Mouse (Mus musculus): ENCODE data around the gene Slc16a3. TPM values are rescaled to one million over a fixed set of nuclear protein-coding genes. Genes with fewer than 3 reads are reported as not detected.

Gene Slc16a3
- 111 and 204 TPM in 2 replicates for polyA plus RNA-seq (2016; fragmentation: Nextera tagmentation; extraction: Ambion mirVana)

GRCm38 (mm10) chr11:120948328-120948727 lies at the start of gene Slc16a3:
Gene Slc16a3 (plus strand): TSS chr11:120948480.
- Histone ChIP-seq H3K4me3 (peak within 1 kb of the TSS; percentile 73), H3K36me3 (peaks cover 15% of the 10 kb centered on the region), H3K9me3 (no peaks in the 10 kb centered on the region), H3K27ac (peak within 1 kb of the TSS; percentile 93), H3K4me1 (replicated peaks) (peaks cover 54% of the 10 kb centered on the region), H3K27me3 (ENCODE audit: insufficient read depth, poor library complexity, severe bottlenecking) (0 out of 2 replicates have a peak, but pooled peaks cover 3% of the 10 kb centered on the region)
- 31% methylated on average over 12 of the region's 12 CpGs for WGBS
- no peak for DNase-seq (ENCODE audit: low spot score)

GRCm38 (mm10) chr11:120900276-120901244 lies 47.7 kb upstream of the Slc16a3 start:
- Histone ChIP-seq H3K4me1 (replicated peaks) (0 out of 2 replicates have a peak, but pooled peaks cover 8% of the 10 kb centered on the region), H3K27ac (0 out of 2 replicates have a peak overlapping the region, but pooled peaks have one; percentile 23), H3K4me3 (no peak overlapping the region), H3K9me3 (no peaks in the 10 kb centered on the region), H3K27me3 (ENCODE audit: insufficient read depth, poor library complexity, severe bottlenecking) (no peaks in the 10 kb centered on the region), H3K36me3 (peaks cover 52% of the 10 kb centered on the region)
- whole genome bisulfite sequencing, result 88% methylated on average over 8 of the region's 8 CpGs
- no peak for DNase-seq (ENCODE audit: low spot score)

GRCm38 (mm10) chr11:120901729-120902486 lies 46.4 kb upstream of the Slc16a3 start:
- Histone ChIP-seq H3K4me3 (no peak overlapping the region), H3K27ac (peak overlapping the region; percentile 16; the same call in 1 of the 2 replicates), H3K27me3 (ENCODE audit: insufficient read depth, poor library complexity, severe bottlenecking) (no peaks in the 10 kb centered on the region), H3K9me3 (no peaks in the 10 kb centered on the region), H3K36me3 (peaks cover 44% of the 10 kb centered on the region), H3K4me1 (replicated peaks) (0 out of 2 replicates have a peak, but pooled peaks cover 8% of the 10 kb centered on the region)
- DNase-seq (ENCODE audit: low spot score), result no peak
- 77% methylated on average over 21 of the region's 21 CpGs for WGBS

- no peaks in the 10 kb centered on the region for H3K9me3 ChIP-seq
- H3K4me1 ChIP-seq (replicated peaks), result 0 out of 2 replicates have a peak, but pooled peaks cover 8% of the 10 kb centered on the region
- no peak overlapping the region for H3K4me3 ChIP-seq
- peaks cover 40% of the 10 kb centered on the region for H3K36me3 ChIP-seq
- WGBS, result 55% methylated on average over 10 of the region's 10 CpGs
- peak overlapping the region; percentile 16; the same call in 1 of the 2 replicates for H3K27ac ChIP-seq
- no peak for DNase-seq (ENCODE audit: low spot score)
- no peaks in the 10 kb centered on the region for H3K27me3 ChIP-seq (ENCODE audit: insufficient read depth, poor library complexity, severe bottlenecking)
Measured at GRCm38 (mm10) chr11:120902487-120903142, 45.7 kb upstream of the Slc16a3 start.

GRCm38 (mm10) chr11:120903159-120903850 lies 45.0 kb upstream of the Slc16a3 start:
- Histone ChIP-seq H3K27ac (peak overlapping the region; percentile 45; the same call in 1 of the 2 replicates), H3K4me3 (no peak overlapping the region), H3K27me3 (ENCODE audit: insufficient read depth, poor library complexity, severe bottlenecking) (no peaks in the 10 kb centered on the region), H3K36me3 (peaks cover 43% of the 10 kb centered on the region), H3K4me1 (replicated peaks) (0 out of 2 replicates have a peak, but pooled peaks cover 8% of the 10 kb centered on the region), H3K9me3 (no peaks in the 10 kb centered on the region)
- no peak for DNase-seq (ENCODE audit: low spot score)
- WGBS, result 89% methylated on average over 24 of the region's 24 CpGs

- Histone ChIP-seq H3K4me1 (replicated peaks) (0 out of 2 replicates have a peak, but pooled peaks cover 8% of the 10 kb centered on the region), H3K9me3 (no peaks in the 10 kb centered on the region), H3K27me3 (ENCODE audit: insufficient read depth, poor library complexity, severe bottlenecking) (no peaks in the 10 kb centered on the region), H3K4me3 (no peak overlapping the region), H3K36me3 (peaks cover 36% of the 10 kb centered on the region), H3K27ac (no peak overlapping the region)
- no peak for DNase-seq (ENCODE audit: low spot score)
- WGBS, result 97% methylated on average over 3 of the region's 3 CpGs
Measured at GRCm38 (mm10) chr11:120904561-120904960, 43.7 kb upstream of the Slc16a3 start.

- Histone ChIP-seq H3K27me3 (ENCODE audit: insufficient read depth, poor library complexity, severe bottlenecking) (no peaks in the 10 kb centered on the region), H3K9me3 (no peaks in the 10 kb centered on the region), H3K4me1 (replicated peaks) (0 out of 2 replicates have a peak, but pooled peaks cover 8% of the 10 kb centered on the region), H3K36me3 (peaks cover 36% of the 10 kb centered on the region), H3K4me3 (no peak overlapping the region), H3K27ac (no peak overlapping the region)
- WGBS, result 29% methylated on average over 1 of the region's 1 CpGs
- DNase-seq (ENCODE audit: low spot score), result peak; percentile 73
Measured at GRCm38 (mm10) chr11:120905430-120905873, 42.8 kb upstream of the Slc16a3 start.

GRCm38 (mm10) chr11:120913796-120914195 lies 34.5 kb upstream of the Slc16a3 start:
- H3K4me1 ChIP-seq (replicated peaks), result no peaks in the 10 kb centered on the region
- H3K4me3 ChIP-seq, result no peak overlapping the region
- peaks cover 53% of the 10 kb centered on the region for H3K36me3 ChIP-seq
- 94% methylated on average over 4 of the region's 4 CpGs for WGBS
- no peaks in the 10 kb centered on the region for H3K27me3 ChIP-seq (ENCODE audit: insufficient read depth, poor library complexity, severe bottlenecking)
- no peak overlapping the region for H3K27ac ChIP-seq
- no peak for DNase-seq (ENCODE audit: low spot score)
- H3K9me3 ChIP-seq, result no peaks in the 10 kb centered on the region

- DNase-seq (ENCODE audit: low spot score), result no peak
- H3K27ac ChIP-seq, result no peak overlapping the region
- peaks cover 80% of the 10 kb centered on the region for H3K36me3 ChIP-seq
Measured at GRCm38 (mm10) chr11:120916477-120916876, 31.8 kb upstream of the Slc16a3 start.

GRCm38 (mm10) chr11:120917756-120918155 lies 30.5 kb upstream of the Slc16a3 start:
- no peaks in the 10 kb centered on the region for H3K9me3 ChIP-seq

More at GRCm38 (mm10) chr11:120916477-120916876, 31.8 kb upstream of the Slc16a3 start:
- no peaks in the 10 kb centered on the region for H3K9me3 ChIP-seq
- no peaks in the 10 kb centered on the region for H3K4me1 ChIP-seq (replicated peaks)
- WGBS, result 84% methylated on average over 3 of the region's 3 CpGs
- no peaks in the 10 kb centered on the region for H3K27me3 ChIP-seq (ENCODE audit: insufficient read depth, poor library complexity, severe bottlenecking)
- no peak overlapping the region for H3K4me3 ChIP-seq

GRCm38 (mm10) chr11:120922528-120922927 lies 25.8 kb upstream of the Slc16a3 start:
- Histone ChIP-seq H3K36me3 (peaks cover 89% of the 10 kb centered on the region), H3K27ac (no peak overlapping the region), H3K4me1 (replicated peaks) (no peaks in the 10 kb centered on the region), H3K4me3 (no peak overlapping the region), H3K27me3 (ENCODE audit: insufficient read depth, poor library complexity, severe bottlenecking) (no peaks in the 10 kb centered on the region), H3K9me3 (no peaks in the 10 kb centered on the region)
- DNase-seq (ENCODE audit: low spot score), result no peak
- WGBS, result 95% methylated on average over 3 of the region's 3 CpGs

More at GRCm38 (mm10) chr11:120917756-120918155, 30.5 kb upstream of the Slc16a3 start:
- no peaks in the 10 kb centered on the region for H3K4me1 ChIP-seq (replicated peaks)
- H3K27me3 ChIP-seq (ENCODE audit: insufficient read depth, poor library complexity, severe bottlenecking), result no peaks in the 10 kb centered on the region
- WGBS, result 96% methylated on average over 5 of the region's 5 CpGs
- peaks cover 93% of the 10 kb centered on the region for H3K36me3 ChIP-seq
- H3K4me3 ChIP-seq, result no peak overlapping the region
- no peak for DNase-seq (ENCODE audit: low spot score)
- no peak overlapping the region for H3K27ac ChIP-seq

Data from hindbrain, embryonic 10.5 days (tissue).